Mouse (Mus musculus): ENCODE results near the gene Arhgef7.

GRCm38 (mm10) chr8:11782607-11783006 is 55.1 kb downstream of the Arhgef7 start:
- TF ChIP-seq POLR2A (IDR thresholded peaks at IDR 0.05; ENCODE audit: low read depth, low read length) (no peak), CTCF (IDR thresholded peaks at IDR 0.05; ENCODE audit: extremely low read depth, insufficient read length, insufficient replicate concordance, low read depth, low read length) (no peak)

Data from small intestine, adult 2 months (tissue).